Mouse (Mus musculus) c-Kit-positive CD71-positive TER-119-positive erythroid progenitor cells, embryonic 14.5 days (primary cell): ENCODE results near the gene Wnt16.

ENCODE experiments used
- DNase-seq: peaks from one replicate; pipeline ENCODE4 v3.0.0-alpha.2; 2013; ENCODE audit warnings: low spot score

The Wnt16 gene

DNA sequence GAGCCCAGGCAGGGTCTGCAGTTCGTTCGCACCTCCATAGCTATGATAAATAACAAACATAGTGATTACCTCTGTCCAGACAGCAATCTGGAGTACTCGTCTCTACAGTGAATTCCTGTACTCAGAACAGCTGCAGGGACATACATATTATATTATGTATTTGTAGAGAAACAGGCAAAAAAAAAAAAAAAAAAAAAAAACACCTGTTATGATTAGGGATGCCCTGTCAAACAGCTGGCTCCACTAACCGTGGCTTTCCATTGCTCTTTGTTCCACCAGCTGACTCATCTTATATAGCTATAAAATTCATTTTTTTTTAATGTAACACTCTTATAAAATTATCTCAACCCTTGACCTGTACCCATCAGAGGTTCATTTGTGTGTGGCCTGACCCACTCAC is 38.3 kb downstream of the Wnt16 start:
- DNase-seq, result no peak

DNA sequence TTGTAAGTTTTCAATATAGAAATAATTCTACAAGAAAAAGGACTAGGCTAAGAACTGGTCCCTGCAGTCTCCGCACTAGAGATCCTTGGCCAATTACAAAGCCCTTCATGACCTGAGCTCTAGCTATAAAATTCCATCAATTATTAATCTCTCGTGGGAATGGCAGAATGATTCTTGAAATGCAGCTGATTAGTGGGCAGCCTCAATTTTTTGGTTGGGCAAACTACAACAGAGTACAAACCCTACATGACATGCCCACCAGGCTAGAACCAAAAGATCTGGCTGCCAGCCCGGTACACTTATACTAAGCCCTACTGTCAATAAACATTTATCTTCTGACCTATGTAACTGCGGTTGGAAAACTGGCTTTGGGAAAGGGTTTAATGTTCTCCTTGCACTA is 39.1 kb downstream of the Wnt16 start:
- no peak for DNase-seq

DNA sequence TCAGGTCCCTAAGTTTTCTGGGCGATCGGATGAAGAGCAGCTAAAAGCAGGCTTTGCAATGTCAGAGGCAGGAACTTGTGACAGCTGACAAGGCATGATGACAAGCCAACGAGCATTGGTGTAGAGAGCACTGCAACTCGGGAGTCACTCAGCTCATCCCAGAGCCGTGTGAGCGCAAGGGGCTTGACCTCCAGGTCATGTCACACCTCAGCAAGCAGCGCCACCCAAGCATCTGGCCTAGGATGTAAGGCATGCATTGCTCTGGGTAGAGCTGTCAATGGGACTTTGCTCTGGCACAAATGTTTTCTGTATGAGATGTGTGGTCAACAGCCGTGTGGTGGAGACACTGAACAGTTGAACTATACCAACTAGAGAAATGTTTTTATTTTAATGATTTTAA is 39.9 kb downstream of the Wnt16 start:
- DNase-seq, result no peak

DNA sequence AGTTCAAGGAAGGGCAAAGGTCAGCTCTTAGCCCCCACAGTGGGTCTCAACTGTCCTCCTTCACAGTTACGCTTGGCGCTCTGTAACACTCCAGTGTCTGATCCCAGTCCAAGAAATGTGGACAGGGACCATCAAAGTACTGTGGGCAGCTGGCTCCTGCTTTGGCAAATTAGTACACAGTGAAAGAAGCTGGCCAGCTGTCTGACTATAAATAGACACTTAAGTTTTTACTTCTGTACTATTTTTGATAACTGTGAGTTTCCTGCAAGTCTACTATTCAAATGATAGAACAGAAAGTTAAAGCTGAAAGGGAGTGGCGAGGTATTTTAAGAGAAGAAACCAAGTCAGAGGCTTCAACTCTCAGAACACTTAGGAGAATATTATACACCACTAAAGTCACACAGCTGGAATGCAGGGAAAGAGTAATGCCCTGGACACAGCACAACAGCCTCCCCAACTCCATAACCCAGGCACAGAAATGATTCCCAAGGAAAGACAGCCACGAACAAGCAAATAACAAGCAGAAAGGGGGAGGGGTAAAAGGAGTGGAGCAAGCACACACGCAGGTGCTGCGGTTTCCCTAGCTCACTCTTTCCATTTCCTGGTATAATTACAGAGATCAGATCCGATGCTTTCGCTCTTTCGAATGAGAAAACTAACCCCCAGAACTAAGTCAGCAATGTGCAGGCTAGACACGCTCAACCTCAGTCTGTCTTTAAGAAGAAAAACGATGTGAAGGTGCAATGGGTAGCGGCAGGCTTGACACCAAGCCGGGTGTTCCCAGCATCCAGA is 42.3 kb downstream of the Wnt16 start:
- no peak for DNase-seq

DNA sequence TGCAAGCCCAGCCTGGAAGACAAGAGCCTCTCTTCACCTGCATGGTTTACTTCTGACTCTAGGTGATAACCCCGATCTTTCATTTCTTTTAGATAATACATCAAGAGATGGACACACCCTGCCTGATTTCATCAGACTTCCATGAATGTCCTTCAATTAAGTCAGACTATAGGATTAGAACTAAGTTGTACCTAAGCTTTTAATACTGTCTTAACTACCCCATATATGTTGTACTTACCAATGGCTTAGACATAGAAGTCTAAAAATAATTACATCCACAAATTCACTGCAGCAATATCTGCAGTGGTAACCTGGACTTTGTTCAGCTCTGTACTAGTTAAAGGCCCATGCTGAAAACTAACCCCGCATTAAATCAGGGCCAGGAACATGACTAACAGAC is 44.5 kb downstream of the Wnt16 start:
- DNase-seq, result no peak

DNA sequence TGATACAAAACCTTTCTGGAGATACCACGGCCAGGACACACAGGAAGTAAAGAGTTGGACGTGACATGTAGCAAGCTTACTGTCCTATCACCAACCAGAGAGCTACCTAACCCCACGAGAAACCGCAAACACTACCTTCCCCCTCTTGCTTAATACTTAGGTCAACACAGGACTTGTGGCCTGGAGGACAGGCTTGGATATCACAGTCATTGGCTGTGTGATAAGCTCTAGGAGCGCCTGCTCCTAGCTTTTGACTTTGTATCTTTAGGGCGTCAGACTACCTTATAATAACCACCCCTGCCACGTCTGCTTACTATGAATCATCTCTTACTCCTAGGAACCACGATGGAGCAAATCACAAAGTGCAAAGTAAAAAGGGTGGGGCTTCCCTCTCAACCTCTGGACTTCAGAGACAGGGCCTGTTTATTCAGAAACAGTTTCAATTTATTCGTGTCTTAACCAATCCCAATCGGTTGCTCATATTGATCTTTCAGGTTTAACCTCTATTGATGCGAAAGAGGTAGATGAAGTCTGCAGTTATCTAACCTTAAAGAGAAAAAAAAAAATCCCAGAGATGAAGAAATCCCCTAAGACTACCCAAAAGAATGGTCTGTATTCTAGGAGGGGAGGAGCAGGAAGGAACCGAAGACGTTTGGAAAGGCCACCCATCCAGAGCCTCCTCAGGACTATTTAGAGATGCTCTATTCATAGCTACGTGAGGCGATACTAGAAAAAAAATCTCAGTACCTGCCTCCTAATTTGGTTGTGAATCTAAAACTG is 51.9 kb downstream of the Wnt16 start:
- no peak for DNase-seq

DNA sequence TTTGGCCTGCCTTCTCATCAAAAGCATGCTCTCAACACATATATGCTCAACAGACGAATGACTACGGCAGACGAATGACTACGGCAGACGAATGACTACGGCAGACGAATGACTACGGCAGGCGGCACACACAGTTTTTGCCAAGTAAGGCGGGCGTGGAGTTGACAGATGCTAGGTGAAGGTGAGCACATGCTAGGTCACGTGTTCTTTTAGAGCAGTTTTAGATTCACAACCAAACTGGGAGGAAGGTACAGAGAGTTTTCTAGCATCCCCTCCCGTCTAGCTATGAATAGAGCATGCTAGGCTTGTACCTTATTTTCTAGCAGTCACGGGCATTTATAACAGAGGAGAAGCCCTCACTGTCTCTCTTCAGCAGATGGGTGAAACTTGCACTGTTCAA is 52.8 kb downstream of the Wnt16 start:
- no peak for DNase-seq

DNA sequence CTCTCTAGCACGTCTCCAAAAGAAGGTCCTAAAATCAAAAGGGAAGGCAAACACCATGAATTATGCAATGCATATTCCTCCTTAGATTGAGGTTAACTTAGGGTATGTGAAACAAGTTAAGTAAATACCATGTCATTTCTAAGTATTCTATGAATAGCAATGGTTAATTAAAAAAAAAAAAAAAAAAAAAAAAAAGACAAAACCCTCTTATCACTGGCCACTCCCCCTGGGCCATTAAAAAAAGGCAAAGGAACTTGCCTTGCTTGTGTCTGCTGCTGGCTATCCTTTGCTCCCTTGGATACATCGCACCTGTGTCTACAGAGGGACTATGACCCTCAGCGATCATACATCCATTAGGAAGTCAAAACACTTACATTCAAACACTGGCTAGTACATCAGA is 55.3 kb downstream of the Wnt16 start:
- DNase-seq, result no peak

DNA sequence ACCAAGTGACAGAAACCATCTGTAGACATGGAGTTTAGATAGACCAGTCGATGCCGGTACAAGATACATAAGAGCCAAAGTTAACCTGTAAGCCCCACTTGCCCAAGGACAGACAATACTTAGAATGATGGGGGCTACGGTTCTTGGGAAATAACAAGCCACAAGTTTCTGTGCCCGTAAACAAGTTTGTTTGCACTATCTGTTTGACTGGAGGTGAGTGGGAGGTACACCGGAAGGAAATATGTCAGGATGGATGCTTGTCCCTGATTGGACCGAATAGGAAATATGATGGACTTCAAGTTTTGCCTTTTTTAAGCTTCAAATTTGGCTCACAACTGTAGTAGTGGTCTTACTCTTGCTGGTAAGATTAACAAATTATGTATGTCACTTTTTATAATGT is 55.7 kb downstream of the Wnt16 start:
- no peak for DNase-seq

DNA sequence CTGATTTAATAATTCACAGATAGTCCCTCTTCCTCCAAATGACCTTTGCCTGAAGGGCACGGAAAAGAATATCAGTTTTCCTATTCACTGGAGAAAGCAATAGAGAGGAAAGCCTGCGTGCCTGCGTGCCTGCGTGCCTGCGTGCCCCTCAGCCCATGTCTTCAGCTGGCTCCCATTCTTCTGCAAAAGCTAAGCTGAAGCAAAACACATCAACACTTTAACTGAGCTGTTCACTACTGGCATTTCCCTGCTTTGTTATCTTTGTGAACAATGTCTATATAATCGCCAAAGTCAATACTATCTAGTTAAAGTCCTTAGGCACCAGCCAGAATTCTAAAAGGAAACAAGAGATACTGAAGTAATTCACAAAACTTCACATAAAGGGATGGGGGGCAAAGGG is 56.4 kb downstream of the Wnt16 start:
- no peak for DNase-seq

DNA sequence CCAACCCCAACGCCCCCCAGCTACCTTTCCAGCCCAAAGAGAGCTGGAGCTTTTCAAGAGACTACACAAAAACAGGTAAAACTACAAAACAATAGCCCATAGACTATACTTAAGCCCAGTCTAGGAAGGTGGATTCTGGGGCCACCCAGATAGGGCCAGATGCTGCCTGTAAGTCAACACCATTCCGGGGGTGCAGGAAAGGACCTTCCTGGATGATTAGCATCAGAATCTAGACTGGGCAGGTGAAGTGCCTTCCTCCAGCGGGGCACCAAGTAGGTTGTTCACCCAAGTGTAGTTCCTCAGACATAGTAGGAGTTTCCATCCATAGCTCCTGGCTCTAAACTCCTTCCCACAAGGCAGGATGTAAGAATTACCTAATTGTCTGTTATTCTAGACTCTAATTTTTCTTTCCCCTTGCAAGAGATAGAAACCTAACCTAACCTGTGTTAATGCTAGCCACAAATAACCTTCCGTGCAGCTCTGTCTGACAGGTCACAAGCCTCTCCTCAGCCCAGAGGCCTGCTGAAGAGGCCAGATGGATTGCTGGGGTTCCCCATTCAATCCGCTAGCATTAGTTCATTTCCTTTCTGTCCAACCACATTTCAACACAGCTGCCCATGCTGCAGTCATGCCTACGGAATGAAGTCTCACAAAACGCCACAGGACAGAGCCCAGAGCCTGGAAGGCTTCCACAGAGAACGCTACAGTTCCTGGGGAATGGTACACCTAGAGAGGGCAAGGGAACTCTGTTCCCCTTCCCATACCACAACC is 59.3 kb downstream of the Wnt16 start:
- no peak for DNase-seq
